Mouse (Mus musculus) adrenal gland, adult 2 months (tissue): ENCODE data around the gene Epha3. TPM values are rescaled to one million over a fixed set of nuclear protein-coding genes. Genes with fewer than 3 reads are reported as not detected.

Source experiments
- DNase-seq: peaks from one replicate; pipeline ENCODE4 v3.0.0; 2021
- polyA plus RNA-seq: library from polyadenylated mRNA; depleted of rRNA; stranded (reverse); fragments of >200 nt; gene quantifications from 2 replicates; pipeline ENCODE4 v1.2.3, GENCODE M21; 2012
- total RNA-seq, 2 experiments: library from RNA; stranded (reverse); gene quantifications; 2 replicates each; pipeline ENCODE4 v1.2.3; 2021

Epha3 gene
- total and polyA plus RNA-seq, 3 experiments = 0.25 to 1.6 (median 1.1) TPM

DNA sequence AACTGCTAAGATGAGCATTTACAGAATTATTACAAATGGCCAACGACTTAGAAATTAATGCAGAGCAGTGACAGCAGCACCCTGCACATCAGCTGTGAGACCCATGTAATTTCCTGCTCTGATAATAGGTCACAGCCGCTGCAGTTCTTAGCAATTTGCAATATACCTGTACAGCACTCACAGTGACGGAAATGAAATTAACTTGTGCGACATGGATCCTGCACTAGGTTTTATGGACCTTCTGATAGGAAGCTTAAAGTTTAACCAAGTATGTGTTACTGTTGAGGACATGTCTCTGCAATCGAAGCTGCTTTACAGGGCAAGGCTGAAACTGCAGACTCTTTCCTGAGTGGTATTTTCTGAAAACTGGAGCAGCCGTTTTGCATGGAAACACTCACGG is 80.4 kb downstream of the Epha3 start:
- DNase-seq = no peak

DNA sequence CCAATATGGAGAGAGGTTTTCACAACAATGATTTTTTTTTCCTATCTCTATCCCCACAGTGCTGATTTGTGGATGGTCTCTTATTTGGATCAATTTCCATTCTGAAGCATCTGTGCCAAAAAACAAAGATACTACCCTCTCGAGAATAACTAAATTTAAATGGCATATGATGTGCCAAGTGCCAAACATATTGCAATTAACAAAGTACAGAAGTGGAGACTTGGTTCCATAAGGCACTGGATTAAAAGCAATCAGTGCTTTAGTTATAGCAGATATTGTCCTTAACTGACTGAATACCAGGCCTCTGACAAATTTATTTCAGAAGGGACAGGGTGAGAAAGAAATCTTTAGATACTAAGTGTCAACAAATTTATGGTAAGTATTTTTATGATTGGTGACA is 81.9 kb downstream of the Epha3 start:
- no peak for DNase-seq

- no peak for DNase-seq
Measured at GRCm38 (mm10) chr16:63780151-63780550, 83.8 kb downstream of the Epha3 start.

- DNase-seq = no peak
Measured at GRCm38 (mm10) chr16:63777811-63778210, 86.2 kb downstream of the Epha3 start.

DNA sequence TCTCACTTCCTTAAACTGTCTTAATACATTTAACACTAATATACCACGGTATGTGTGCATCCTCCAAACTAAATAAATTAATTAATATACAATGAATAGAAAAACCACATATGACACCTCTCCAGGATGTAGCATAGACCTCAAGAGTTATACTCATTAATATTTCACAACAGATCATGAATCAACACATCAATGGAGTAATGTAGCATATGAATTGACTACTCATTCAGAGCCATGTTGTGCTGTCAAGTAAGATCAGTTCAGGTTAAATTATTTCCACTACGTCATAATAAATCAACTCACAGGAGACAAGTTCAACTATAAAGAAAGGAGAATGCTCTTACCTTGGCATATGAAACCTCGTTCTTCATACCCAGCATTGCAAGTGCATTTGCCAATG is 91.4 kb downstream of the Epha3 start:
- DNase-seq = no peak

- no peak for DNase-seq
Measured at GRCm38 (mm10) chr16:63767589-63767988, 96.4 kb downstream of the Epha3 start.

DNA sequence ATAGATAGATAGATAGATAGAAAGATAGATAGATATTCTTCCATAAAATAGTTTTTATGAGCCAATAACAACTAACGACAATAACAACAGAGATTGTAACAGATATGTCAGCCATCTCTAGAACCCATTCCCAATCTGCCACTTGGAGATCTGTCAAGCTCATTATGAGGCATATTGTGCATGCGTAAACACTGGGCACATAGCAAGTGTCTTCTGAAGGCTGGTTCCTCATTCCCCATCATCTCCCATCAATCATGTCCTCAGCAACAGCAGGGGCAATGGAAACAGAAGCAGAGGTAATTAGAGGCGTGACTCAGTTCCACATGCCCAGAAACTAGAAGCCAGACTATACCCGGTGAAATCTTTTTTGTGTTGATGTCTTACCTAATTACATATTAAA is 102.8 kb downstream of the Epha3 start:
- no peak for DNase-seq

DNA sequence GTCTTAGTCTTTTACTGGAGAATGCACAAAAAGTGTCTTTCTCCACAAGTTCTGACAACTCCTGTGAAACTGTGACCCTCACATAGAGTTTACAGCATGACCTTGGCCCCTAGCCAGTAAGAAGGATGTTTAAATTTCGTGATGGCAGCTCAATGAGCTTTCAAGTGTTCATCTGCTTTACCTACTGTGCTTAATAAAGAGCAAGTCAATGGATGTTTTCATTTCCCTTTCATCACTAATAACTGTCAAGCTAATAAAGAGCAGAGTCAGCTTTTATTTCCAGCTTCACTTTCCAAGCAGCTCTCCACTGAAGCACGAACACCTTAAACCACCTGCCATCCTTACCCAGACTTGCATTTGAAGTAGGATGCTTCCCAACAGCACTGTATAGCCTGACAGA is 103.9 kb downstream of the Epha3 start:
- no peak for DNase-seq

GRCm38 (mm10) chr16:63753052-63753451 is 110.9 kb downstream of the Epha3 start:
- no peak for DNase-seq

DNA sequence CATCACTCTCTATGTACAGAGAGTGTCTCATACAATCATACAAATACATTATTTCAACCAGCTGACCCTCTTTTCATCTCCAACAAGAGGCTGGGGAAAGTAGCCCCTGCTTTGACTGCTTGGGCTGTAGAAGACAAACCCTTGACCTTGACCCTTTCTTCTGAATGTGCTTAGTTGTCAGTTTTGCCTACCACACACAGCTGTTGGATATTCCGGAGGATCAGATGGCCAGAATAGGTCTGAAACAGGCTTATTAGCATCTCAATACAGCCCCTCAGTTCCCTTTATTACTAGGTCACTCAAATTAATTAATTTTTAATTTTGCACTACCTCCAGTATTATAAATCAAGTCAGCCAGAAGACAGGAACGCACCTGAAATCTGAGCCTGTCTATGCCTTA is 116.2 kb downstream of the Epha3 start:
- no peak for DNase-seq

DNA sequence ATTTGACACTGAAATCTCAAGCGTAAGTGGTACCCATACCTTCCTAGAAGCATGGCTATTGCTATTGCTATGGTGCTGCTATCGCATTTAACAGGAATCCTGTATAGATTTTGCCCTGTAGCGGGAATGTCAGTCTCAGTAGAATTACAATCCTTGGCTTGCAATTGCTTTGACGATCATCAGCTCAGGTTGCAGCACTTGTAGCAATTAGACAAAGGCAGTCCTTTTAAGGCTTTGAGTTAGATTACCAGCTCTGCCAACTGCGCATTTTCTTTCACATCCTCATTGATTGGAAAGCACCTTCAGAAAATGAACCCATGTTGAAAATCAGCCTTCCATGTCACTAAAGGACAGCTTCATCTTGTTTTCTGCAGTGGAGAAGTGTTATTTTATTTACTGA is 118.5 kb downstream of the Epha3 start:
- DNase-seq = no peak

DNA sequence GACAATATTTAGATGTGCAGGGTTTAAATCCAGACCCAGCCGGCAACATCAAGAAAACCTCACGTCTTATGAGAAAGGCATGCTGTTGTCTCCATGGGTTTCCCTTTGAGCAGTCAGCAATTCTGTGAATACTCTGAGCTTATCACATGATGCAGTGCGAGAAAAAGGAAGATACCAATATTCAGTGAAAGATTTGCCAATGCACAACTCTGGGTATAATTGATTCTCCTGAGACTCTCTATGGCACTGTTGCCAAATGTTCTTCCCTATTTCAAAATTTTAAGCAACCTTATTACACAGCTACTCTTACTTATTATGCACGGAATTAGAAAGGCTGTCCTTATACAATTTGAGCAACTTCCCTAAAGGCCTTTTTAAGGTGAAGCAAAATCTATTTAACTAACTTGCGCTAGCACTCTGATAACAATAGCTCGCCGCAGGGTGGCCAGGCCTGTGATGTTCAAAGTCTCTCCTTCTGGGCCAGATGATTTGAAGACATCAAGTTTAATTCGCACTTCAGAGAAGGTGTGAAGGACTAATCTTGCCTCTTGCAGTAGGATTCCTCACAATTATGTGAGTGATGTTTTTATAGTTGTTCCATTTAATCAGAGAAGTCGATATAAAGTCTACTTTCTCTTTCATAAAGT is 120.6 kb downstream of the Epha3 start:
- no peak for DNase-seq

DNA sequence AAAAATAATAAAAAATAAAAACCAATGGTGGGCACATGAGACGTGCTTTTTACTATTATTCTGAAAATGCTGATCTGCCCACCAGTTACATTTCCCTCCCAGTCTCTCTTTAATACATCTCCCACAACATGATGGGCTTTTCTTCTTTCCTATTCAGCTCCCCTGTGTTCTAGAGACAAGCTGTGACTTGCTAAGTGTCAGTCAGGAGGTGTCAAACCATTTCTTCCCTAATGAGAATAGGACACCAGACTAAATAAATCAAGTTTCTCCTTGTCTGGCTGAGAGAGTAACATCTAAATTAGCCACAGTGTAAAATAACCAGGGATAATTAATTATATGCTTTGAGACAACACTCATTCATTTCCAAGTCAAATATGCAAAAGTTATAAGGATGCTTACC is 144.7 kb downstream of the Epha3 start:
- DNase-seq = no peak

DNA sequence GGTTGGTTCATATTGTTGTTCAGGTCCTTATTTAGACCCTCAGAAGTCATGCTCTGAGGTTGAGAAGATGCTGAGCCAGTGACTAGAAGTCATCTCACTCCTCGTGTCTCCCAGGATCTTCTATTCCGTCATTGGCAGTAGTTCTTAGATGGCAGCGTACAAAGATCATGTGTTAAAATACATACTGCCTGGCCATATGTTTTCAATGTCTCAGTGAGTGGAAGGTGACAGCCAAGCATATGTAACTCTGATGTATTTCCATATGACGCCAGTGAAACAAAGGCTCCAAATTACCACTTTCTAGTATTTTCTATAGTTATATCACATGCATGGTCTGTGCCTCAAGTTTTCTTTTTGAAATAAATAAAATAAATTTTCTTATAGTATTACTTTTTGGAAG is 146.7 kb downstream of the Epha3 start:
- no peak for DNase-seq

DNA sequence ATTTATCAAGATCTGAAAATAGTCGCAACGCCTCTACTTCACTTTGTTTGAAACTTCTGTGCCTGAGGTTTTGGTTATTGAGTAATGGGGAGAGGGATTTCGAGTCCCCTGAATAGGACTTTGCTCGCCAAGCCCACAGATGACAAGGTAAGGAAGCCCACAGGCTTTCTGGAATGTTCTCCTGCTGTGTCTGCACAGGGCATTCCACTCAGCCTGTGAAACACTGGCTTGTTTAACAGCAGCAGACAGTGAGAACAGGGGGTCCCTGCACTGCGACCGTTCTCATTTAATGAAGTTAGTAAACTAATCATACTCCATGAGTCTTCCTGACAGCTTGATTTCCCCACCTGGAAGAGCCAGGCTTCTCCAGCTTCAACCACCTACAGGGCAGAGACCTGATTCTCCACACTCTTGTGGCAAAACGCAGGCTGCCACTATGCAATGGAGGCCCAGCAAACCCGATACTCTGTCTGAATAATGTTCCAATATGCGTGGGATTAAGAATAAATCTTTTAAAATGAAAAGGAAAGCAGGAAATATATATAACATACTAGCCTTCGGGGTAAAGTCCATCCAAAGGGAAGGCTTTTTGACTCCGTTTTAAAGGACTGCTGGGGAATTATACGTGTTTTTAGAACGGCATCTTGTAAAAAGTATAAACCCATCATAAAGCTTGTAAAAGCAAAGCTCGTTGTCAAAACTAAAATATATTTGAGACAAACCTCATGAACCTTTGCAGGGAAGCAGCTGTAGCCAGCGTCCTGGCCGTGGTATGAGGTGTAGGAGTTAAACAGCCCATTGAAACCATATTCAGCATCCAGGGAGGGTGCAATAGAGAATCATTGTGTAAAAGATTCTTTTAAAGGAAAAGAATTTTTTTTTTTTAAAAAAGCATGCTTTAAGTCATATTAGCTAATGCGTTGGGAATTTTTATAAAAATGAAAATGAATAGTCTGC is 156.8 kb downstream of the Epha3 start:
- DNase-seq = no peak

DNA sequence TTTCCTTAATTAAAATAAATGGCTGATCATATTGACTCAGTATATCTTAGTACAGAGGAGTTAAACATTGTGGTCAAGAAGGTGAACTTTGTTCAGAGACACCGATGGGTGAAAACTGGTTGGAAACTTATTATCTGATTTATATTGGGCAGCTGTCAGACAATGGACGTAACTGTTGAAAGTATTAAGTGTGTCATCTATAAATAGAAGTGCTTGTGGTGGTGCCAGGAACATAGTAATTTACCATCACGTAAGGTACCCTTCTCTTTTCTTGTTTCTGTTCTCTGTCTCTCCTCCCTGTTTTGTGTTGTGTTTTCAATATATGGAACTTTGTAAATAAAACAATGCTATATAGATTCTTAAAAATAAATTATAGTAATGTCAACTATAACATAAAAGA is 174.6 kb downstream of the Epha3 start:
- DNase-seq = no peak

GRCm38 (mm10) chr16:63684211-63684610 is 179.8 kb downstream of the Epha3 start:
- DNase-seq = no peak

GRCm38 (mm10) chr16:63674426-63674825 is 189.5 kb downstream of the Epha3 start:
- no peak for DNase-seq

DNA sequence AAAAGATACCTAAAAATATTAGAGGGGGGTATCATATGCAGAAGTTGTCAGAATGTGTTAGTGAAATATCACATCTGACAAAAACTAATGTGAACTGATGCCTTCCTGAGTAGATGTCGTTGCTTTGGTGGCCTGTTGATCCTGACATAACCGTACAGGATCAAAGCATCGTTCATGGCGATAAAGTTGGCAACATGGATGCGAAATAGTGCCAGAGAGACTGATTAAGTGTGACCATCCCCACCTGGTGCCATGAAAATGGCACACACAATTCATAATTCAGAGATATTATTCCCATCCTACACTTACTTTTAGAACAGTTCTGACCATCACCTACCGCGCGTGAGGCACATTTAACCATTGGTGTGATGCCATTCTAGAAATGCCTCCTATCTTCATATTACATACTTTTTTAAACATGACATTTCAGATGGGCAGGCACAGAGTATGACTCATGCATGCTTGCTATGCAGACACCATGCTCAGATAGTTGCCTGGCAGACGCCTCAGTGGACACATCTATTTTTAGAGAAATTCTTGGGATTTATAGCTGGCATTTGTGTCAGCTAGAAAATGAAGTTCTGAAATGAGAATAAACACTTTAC is 190.6 kb downstream of the Epha3 start:
- no peak for DNase-seq

- no peak for DNase-seq
Measured at GRCm38 (mm10) chr16:63665897-63666464, 198.0 kb downstream of the Epha3 start.

DNA sequence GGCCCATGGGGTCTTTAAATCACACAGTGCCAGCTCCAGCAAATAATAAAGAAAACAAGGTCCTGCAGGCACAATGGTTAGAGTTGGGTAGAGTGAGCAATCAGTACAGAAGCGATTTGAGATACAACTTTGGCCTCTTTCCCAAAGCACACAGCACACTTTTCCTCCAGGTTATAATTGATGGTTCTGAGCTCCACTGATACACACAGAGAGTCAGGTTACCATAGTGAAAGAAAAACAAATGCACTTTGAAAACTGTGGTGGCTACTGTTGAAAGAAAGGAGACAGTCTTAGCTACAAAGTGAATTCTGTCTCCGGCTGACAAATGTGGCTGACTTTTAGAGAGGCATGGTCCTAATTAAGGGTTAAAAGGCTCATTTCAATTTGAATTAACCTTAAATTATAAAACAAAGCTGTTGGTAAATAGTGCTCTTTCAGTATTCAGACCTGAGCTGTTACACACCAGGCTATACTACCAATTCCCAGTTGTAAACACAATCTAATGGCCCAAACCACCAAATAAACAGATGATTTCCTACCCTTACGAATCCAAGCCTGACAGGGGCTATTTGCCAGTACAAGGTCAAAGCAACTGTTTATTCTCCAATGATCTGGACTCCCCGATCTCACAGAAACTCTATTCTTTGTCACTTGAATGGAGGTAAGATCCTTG is 205.5 kb downstream of the Epha3 start:
- no peak for DNase-seq

DNA sequence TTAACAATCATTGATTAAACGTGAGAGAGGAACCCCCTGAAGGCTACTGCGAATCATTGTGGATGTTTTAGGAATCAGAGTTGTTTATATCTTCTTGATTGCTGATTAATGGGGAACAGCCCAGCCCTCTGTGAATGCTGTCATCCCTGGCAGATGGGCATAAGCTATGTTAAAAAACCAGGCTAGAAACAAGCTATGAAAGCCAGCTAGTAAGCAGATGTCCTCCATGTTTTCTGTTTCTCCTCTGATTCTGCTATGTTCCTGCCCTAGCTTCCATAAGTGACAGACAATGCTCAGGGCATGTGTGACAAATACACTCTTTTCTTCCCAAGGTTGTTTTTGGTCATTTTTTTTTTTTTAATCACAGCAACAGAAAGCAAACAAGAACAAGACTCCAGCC is 206.2 kb downstream of the Epha3 start:
- no peak for DNase-seq
